Mouse (Mus musculus) heart, embryonic 11.5 days (tissue): ENCODE results near the gene Scn3b. TPM values are rescaled to one million over a fixed set of nuclear protein-coding genes. Genes with fewer than 3 reads are reported as not detected.

Experiments
- ATAC-seq: fragments of 200-750 bp; cut with Nextera tagmentation; replicated peaks from 2 replicates; pipeline ENCODE4 v1.8.0; 2017; ENCODE audit warnings: moderate library complexity; ENCODE audit not compliant: insufficient number of reproducible peaks, low FRiP score, low TSS enrichment
- H3K27ac ChIP-seq: fragments of 300-500 bp; sonication (generic); 2 replicates; pipeline ENCODE4 v1.5.1; 2014; ENCODE audit warnings: mild to moderate bottlenecking, low read depth, low read length
- H3K27me3 ChIP-seq: fragments of 300-500 bp; sonication (generic); 2 replicates; pipeline ENCODE4 v1.6.1; 2014; ENCODE audit warnings: mild to moderate bottlenecking, low read length, mixed read lengths; ENCODE audit not compliant: control insufficient read depth, insufficient read depth
- H3K36me3 ChIP-seq: fragments of 300-500 bp; sonication (generic); 2 replicates; pipeline ENCODE4 v1.6.1; 2014; ENCODE audit warnings: mild to moderate bottlenecking, low read length, moderate library complexity, mixed read lengths; ENCODE audit not compliant: control insufficient read depth, insufficient read depth
- H3K4me1 ChIP-seq: fragments of 300-500 bp; sonication (generic); 2 replicates; pipeline ENCODE4 v1.6.1; 2014; ENCODE audit warnings: low read length; ENCODE audit not compliant: control insufficient read depth, insufficient read depth
- H3K4me2 ChIP-seq: fragments of 300-500 bp; sonication (generic); 2 replicates; pipeline ENCODE4 v1.6.1; 2014; ENCODE audit warnings: mild to moderate bottlenecking, moderate library complexity
- H3K4me3 ChIP-seq: fragments of 300-500 bp; sonication (generic); 2 replicates; pipeline ENCODE4 v1.5.1; 2014; ENCODE audit warnings: low read depth, low read length
- H3K9ac ChIP-seq: fragments of 300-500 bp; sonication (generic); 2 replicates; pipeline ENCODE4 v1.6.1; 2014; ENCODE audit warnings: mild to moderate bottlenecking, low read depth, low read length, moderate library complexity
- H3K9me3 ChIP-seq: fragments of 300-500 bp; sonication (generic); replicated peaks from 2 replicates; pipeline ENCODE4 v1.6.1; 2016; ENCODE audit warnings: low read length; ENCODE audit not compliant: control insufficient read depth
- WGBS: fragments of 180-500 bp; shearing (Covaris S2); extraction: QIAGEN DNeasy Blood & Tissue Kit; methylation state at CpG from one replicate; pipeline ENCODE4 v1.1.7; 2014; ENCODE audit not compliant: insufficient replicate concordance; 5-methylcytosine and 5-hydroxymethylcytosine counted together
- polyA plus RNA-seq: library from polyadenylated mRNA; unstranded; fragments of >200 nt; fragmentation: Nextera tagmentation; extraction: Ambion mirVana; gene quantifications from 2 replicates; pipeline ENCODE4 v1.2.1, GENCODE M21; 2014

Scn3b gene
- polyA plus RNA-seq, 1 experiment from 2014 or later, result 0.44 TPM

DNA sequence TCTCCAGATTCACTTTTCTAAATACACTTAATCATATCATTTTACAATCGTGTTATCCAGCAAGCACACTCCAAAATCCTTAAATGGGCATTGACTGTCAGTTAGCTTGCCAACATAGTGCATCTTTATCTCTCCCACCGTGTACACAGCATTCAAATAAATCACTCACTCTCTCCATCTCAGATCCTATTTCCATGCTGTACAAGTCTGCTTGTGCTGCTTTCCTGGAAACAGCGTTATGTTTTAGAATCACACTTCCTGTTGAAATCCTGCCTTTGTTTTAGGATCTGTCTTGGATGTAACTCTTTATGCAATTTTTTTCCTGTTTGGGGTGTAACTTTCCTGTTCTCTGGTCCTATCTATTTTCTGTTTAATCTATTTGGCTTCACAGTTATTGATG is 16.6 kb upstream of the Scn3b start:
- no peak overlapping the region for H3K4me3 ChIP-seq
- no peak overlapping the region for H3K27ac ChIP-seq
- H3K9me3 ChIP-seq, result 0 out of 2 replicates have a peak, but pooled peaks cover 3% of the 10 kb centered on the region
- H3K27me3 ChIP-seq, result no peaks in the 10 kb centered on the region
- no peaks in the 10 kb centered on the region for H3K36me3 ChIP-seq
- 52% methylated on average over 3 of the region's 3 CpGs for WGBS
- H3K9ac ChIP-seq, result no peak overlapping the region
- no peak overlapping the region for H3K4me2 ChIP-seq
- no peaks in the 10 kb centered on the region for H3K4me1 ChIP-seq
- ATAC-seq, result no peak

DNA sequence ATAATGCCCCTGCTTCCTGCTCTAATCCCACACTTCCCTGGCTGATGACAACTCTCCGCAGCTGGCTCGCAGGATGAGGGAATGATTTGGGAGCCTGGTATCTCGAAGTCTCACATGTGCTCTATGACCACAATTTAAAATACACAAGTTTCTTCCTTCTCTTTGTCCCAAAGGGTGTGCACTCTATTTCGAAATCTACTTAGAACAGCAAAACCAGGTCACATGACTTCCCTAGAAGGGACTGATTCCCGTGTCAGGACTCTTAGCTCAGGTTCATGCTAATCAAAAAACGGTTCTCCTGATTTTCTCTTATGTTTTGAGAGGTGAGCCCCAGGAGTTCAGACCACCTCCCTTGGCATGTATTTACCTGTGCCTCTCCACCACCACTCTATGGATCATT is 5.1 kb upstream of the Scn3b start:
- H3K36me3 ChIP-seq, result no peaks in the 10 kb centered on the region
- no peak overlapping the region for H3K9ac ChIP-seq
- no peak for ATAC-seq
- no peak overlapping the region for H3K27ac ChIP-seq
- no peak overlapping the region for H3K4me2 ChIP-seq
- no peaks in the 10 kb centered on the region for H3K9me3 ChIP-seq
- WGBS, result 40% methylated on average over 6 of the region's 6 CpGs
- H3K27me3 ChIP-seq, result peaks cover 12% of the 10 kb centered on the region
- H3K4me1 ChIP-seq, result peaks cover under 1% of the 10 kb centered on the region; the same call in 1 of the 2 replicates
- no peak overlapping the region for H3K4me3 ChIP-seq

GRCm38 (mm10) chr9:40268040-40268747 is 823 bp upstream of the Scn3b start:
- H3K4me1 ChIP-seq, result peaks cover 5% of the 10 kb centered on the region; the same call in 1 of the 2 replicates
- H3K36me3 ChIP-seq, result no peaks in the 10 kb centered on the region
- H3K9ac ChIP-seq, result no peak overlapping the region
- peaks cover 23% of the 10 kb centered on the region for H3K27me3 ChIP-seq
- WGBS, result 21% methylated on average over 21 of the region's 21 CpGs
- no peak overlapping the region for H3K27ac ChIP-seq
- ATAC-seq, result no peak
- H3K9me3 ChIP-seq, result no peaks in the 10 kb centered on the region
- peak overlapping the region; percentile 63 for H3K4me2 ChIP-seq
- H3K4me3 ChIP-seq, result no peak overlapping the region

GRCm38 (mm10) chr9:40268748-40269102 is 292 bp upstream of the Scn3b start:
- WGBS, result 4% methylated on average over 4 of the region's 4 CpGs
- 0 out of 2 replicates have a peak, but pooled peaks have one; percentile 14 for ATAC-seq
- peak overlapping the region; percentile 34 for H3K4me3 ChIP-seq

GRCm38 (mm10) chr9:40269880-40270279 is 863 bp downstream of the Scn3b start:
- Histone ChIP-seq H3K27ac (no peak overlapping the region), H3K4me2 (peak overlapping the region; percentile 63), H3K9me3 (no peaks in the 10 kb centered on the region), H3K4me3 (no peak overlapping the region), H3K9ac (no peak overlapping the region), H3K36me3 (no peaks in the 10 kb centered on the region), H3K27me3 (peaks cover 23% of the 10 kb centered on the region), H3K4me1 (peaks cover 5% of the 10 kb centered on the region; the same call in 1 of the 2 replicates)
- 24% methylated on average over 8 of the region's 8 CpGs for whole genome bisulfite sequencing
- ATAC-seq, result no peak

More at GRCm38 (mm10) chr9:40268748-40269102, 292 bp upstream of the Scn3b start:
- no peak overlapping the region for H3K9ac ChIP-seq
- no peak overlapping the region for H3K27ac ChIP-seq
- no peaks in the 10 kb centered on the region for H3K9me3 ChIP-seq
- peak overlapping the region; percentile 63 for H3K4me2 ChIP-seq
- peaks cover 23% of the 10 kb centered on the region for H3K27me3 ChIP-seq
- H3K36me3 ChIP-seq, result no peaks in the 10 kb centered on the region
- peaks cover 5% of the 10 kb centered on the region; the same call in 1 of the 2 replicates for H3K4me1 ChIP-seq

- Histone ChIP-seq H3K4me1 (peaks cover 5% of the 10 kb centered on the region; the same call in 1 of the 2 replicates), H3K4me2 (no peak overlapping the region), H3K27ac (no peak overlapping the region), H3K27me3 (peaks cover 23% of the 10 kb centered on the region), H3K9ac (no peak overlapping the region), H3K9me3 (no peaks in the 10 kb centered on the region), H3K36me3 (no peaks in the 10 kb centered on the region), H3K4me3 (no peak overlapping the region)
- 60% methylated on average over 3 of the region's 3 CpGs for WGBS
- no peak for ATAC-seq
Measured at GRCm38 (mm10) chr9:40271075-40271474, 2.1 kb downstream of the Scn3b start.

DNA sequence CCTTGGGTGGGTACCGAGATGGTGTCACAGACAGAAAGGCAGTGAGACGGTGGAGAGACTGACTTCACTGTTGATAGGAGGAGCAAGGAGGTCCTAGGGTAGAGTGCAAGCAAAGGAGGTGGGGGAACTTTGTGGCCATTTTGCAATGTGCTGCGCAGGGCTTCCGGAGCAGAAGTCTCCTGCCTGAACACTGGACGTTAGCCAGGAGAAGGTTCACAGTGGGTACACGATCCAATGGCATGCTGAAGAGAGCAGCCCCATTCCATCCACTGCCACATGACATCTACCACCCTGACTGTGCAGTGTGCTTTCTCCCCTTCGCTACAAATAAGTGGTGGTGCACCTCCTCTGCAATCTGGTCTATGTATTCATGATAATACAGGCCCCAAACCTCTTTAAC is 3.8 kb downstream of the Scn3b start:
- H3K4me1 ChIP-seq, result peaks cover 5% of the 10 kb centered on the region; the same call in 1 of the 2 replicates
- H3K4me2 ChIP-seq, result no peak overlapping the region
- H3K27ac ChIP-seq, result no peak overlapping the region
- 81% methylated on average over 7 of the region's 7 CpGs for WGBS
- no peaks in the 10 kb centered on the region for H3K9me3 ChIP-seq
- no peak for ATAC-seq
- H3K9ac ChIP-seq, result no peak overlapping the region
- H3K4me3 ChIP-seq, result no peak overlapping the region
- H3K27me3 ChIP-seq, result peaks cover 21% of the 10 kb centered on the region
- no peaks in the 10 kb centered on the region for H3K36me3 ChIP-seq

GRCm38 (mm10) chr9:40275904-40276303 is 6.9 kb downstream of the Scn3b start:
- H3K27me3 ChIP-seq, result no peaks in the 10 kb centered on the region
- ATAC-seq, result no peak
- H3K27ac ChIP-seq, result no peak overlapping the region
- WGBS, result 72% methylated on average over 5 of the region's 5 CpGs
- H3K36me3 ChIP-seq, result no peaks in the 10 kb centered on the region
- no peak overlapping the region for H3K9ac ChIP-seq
- H3K4me1 ChIP-seq, result no peaks in the 10 kb centered on the region
- no peaks in the 10 kb centered on the region for H3K9me3 ChIP-seq
- H3K4me3 ChIP-seq, result no peak overlapping the region
- no peak overlapping the region for H3K4me2 ChIP-seq

DNA sequence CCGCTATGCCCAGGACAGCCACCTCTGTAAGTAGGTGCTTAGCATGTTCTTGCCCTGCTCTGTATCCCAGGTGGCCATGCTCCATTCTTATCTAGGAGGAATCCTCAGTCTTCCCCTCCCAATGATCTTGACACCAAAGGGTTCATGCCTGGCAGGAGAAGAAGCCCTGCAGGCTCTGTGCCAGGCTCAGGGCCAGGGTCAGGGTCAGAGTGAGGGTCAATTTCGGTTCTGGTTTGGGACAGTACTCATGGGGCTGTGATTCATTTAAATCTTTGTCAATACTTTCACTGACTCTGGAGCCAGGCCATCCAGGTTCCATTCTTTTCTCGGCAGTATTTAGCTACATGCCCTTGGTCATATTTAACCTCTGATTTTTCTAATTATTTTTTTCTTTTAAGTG is 8.7 kb downstream of the Scn3b start:
- Histone ChIP-seq H3K27me3 (no peaks in the 10 kb centered on the region), H3K4me1 (no peaks in the 10 kb centered on the region), H3K4me2 (no peak overlapping the region), H3K36me3 (no peaks in the 10 kb centered on the region), H3K9me3 (no peaks in the 10 kb centered on the region), H3K4me3 (no peak overlapping the region), H3K27ac (no peak overlapping the region), H3K9ac (no peak overlapping the region)
- WGBS, result 77% methylated on average over 3 of the region's 3 CpGs
- ATAC-seq, result no peak
